Mouse (Mus musculus) neural tube, embryonic 12.5 days (tissue): ENCODE measurements at regions not wholly inside any gene's neighbourhood (a gene's known extent, or its start where the extent isn't known, plus 50 kb on each side); places are given as distances from the start of the nearest gene placed in this dataset.

Experiments used
- ATAC-seq: fragments of 200-750 bp; cut with Nextera tagmentation; 2 replicates; pipeline ENCODE4 v1.8.0; 2017; ENCODE audit warnings: low read depth, mild to moderate bottlenecking, moderate TSS enrichment, moderate library complexity; ENCODE audit not compliant: low FRiP score
- H3K27ac ChIP-seq: fragments of 300-500 bp; sonication (generic); 2 replicates; pipeline ENCODE4 v1.5.1; 2016
- H3K27me3 ChIP-seq: fragments of 300-500 bp; sonication (generic); replicated peaks from 2 replicates; pipeline ENCODE4 v1.6.1; 2016; ENCODE audit warnings: mild to moderate bottlenecking
- H3K36me3 ChIP-seq: fragments of 300-500 bp; sonication (generic); 2 replicates; pipeline ENCODE4 v1.6.1; 2016; ENCODE audit warnings: mild to moderate bottlenecking
- H3K4me1 ChIP-seq: fragments of 300-500 bp; sonication (generic); 2 replicates; pipeline ENCODE4 v1.6.1; 2016
- H3K4me2 ChIP-seq: fragments of 300-500 bp; sonication (generic); replicated peaks from 2 replicates; pipeline ENCODE4 v1.6.1; 2016; ENCODE audit warnings: mild to moderate bottlenecking
- H3K4me3 ChIP-seq: fragments of 300-500 bp; sonication (generic); 2 replicates; pipeline ENCODE4 v1.5.1; 2016
- H3K9ac ChIP-seq: fragments of 300-500 bp; sonication (generic); 2 replicates; pipeline ENCODE4 v1.6.1; 2016; ENCODE audit warnings: mild to moderate bottlenecking
- H3K9me3 ChIP-seq: fragments of 300-500 bp; sonication (generic); 2 replicates; pipeline ENCODE4 v1.6.1; 2016; ENCODE audit warnings: mild to moderate bottlenecking
- WGBS: fragments of 180-500 bp; shearing (Covaris S2); methylation state at CpG from one replicate; pipeline ENCODE4 v1.1.7; 2016; 5-methylcytosine and 5-hydroxymethylcytosine counted together

DNA sequence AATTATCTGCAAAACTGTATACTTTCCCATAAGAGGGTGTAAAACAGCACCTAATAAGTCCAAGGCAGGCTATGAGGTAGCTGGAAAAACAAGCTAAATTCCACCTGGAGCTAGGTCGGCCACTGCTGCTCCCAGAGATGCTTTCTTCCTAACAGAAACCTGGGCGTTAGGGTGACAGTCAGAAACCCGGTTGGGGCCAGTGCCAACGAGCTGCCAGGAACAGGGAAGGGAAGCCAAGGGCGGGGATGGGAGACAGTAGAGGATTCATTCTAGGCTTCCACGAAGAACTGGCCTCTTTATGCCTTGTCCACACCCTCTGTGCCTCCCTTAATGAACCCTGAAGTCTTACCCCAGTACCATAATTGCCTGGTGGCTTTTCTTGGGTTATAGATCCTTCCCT is 198.9 kb upstream of the Egln3 start:
- no peaks in the 10 kb centered on the region for H3K4me1 ChIP-seq
- H3K4me3 ChIP-seq = no peak overlapping the region
- WGBS = 84% methylated on average over 6 of the region's 6 CpGs
- H3K36me3 ChIP-seq = no peaks in the 10 kb centered on the region
- no peak overlapping the region for H3K27ac ChIP-seq
- no peak overlapping the region for H3K4me2 ChIP-seq
- ATAC-seq = no peak
- peaks cover 7% of the 10 kb centered on the region; the same call in 1 of the 2 replicates for H3K9me3 ChIP-seq
- H3K9ac ChIP-seq = no peak overlapping the region
- no peaks in the 10 kb centered on the region for H3K27me3 ChIP-seq

DNA sequence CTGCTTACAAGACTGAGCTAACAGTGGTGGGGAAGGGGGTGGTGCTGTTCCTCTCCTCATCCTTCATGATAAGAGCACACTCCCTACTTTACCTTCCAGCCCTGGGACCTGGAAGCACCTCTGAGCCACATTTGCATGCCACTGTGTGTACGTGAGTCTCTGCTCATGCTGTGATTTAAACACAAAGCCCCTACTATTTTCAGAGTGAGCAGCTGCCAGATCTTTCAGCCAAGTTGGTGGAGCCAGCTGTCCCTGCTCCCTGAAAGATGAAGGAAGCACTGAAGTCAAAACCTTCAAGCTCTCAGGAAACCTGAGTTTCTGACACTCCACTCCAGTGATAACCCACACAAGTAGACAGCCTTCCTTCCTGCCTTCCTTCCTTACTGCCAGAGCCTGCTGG is 198.0 kb upstream of the Egln3 start:
- no peaks in the 10 kb centered on the region for H3K27me3 ChIP-seq
- no peak overlapping the region for H3K4me3 ChIP-seq
- WGBS = 47% methylated on average over 1 of the region's 1 CpGs
- H3K4me2 ChIP-seq = no peak overlapping the region
- no peaks in the 10 kb centered on the region for H3K36me3 ChIP-seq
- H3K4me1 ChIP-seq = no peaks in the 10 kb centered on the region
- ATAC-seq = no peak
- no peak overlapping the region for H3K27ac ChIP-seq
- H3K9me3 ChIP-seq = peaks cover 7% of the 10 kb centered on the region; the same call in 1 of the 2 replicates
- no peak overlapping the region for H3K9ac ChIP-seq

DNA sequence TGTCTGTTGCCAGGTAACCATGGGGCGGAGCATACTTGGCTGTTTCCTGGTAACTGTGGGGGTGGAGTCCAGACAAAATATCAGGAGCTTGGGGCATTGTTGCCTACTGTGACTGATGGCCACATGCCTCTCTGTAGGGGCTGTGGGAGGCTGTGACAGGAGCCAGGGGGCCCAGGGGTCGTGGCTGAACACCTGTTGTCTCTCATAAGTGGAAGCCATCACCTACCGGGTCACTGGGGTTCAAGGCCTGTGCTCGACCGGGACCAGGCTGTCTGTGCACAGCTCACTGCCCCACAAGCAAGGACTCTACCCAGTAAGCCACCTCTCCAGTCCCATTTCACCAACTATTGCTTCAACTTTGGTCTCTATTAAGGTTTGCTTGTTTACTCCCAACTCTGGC is 196.4 kb upstream of the Egln3 start:
- Histone ChIP-seq H3K9ac (no peak overlapping the region), H3K4me1 (no peaks in the 10 kb centered on the region), H3K36me3 (no peaks in the 10 kb centered on the region), H3K4me2 (no peak overlapping the region), H3K9me3 (peaks cover 7% of the 10 kb centered on the region; the same call in 1 of the 2 replicates), H3K27ac (no peak overlapping the region), H3K4me3 (no peak overlapping the region), H3K27me3 (no peaks in the 10 kb centered on the region)
- WGBS = 80% methylated on average over 5 of the region's 5 CpGs
- no peak for ATAC-seq

DNA sequence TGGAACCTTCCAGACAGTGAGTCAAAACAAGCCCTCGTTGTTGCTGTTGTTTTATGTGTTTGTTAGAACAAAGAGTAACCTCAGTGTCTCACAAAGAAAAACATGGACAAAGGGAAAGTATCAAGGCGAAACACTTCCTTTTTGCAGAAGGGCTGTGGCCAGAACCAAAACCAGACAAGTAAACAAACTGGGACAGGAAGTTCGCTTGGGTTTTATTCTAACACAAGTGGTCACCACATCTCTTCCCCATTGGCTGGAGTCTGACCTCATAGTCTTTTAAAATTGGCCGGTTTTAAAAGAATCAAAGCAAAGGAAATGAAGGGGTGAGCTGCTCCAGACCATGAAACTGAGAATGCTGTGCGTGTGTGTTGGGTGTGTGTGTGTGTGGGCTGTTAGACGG is 194.4 kb upstream of the Egln3 start:
- no peaks in the 10 kb centered on the region for H3K27me3 ChIP-seq
- H3K9me3 ChIP-seq = no peaks in the 10 kb centered on the region; the same call in 1 of the 2 replicates
- no peak overlapping the region for H3K9ac ChIP-seq
- no peaks in the 10 kb centered on the region for H3K4me1 ChIP-seq
- no peak for ATAC-seq
- no peak overlapping the region for H3K4me2 ChIP-seq
- H3K4me3 ChIP-seq = no peak overlapping the region
- 81% methylated on average over 6 of the region's 6 CpGs for WGBS
- H3K27ac ChIP-seq = no peak overlapping the region
- H3K36me3 ChIP-seq = no peaks in the 10 kb centered on the region

DNA sequence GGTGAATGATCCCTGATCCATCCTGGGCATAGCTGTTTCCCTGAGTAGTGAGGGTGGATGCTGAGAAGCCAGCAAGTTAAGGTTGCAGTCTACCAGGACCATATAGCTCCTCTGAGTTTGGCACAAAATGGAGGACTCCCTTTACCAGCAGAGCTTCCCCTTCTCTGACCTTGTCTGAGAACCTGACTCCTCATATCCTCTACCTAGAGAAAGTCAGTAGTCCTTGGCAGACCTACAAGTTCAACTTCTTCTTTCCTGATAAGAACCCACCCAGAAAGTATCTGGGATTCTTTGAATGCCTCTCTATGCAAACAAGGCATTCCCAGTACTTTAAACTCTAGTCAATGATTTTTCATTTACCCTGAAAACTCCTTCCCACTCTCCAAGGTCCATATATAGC is 193.3 kb upstream of the Egln3 start:
- Histone ChIP-seq H3K27ac (no peak overlapping the region), H3K27me3 (no peaks in the 10 kb centered on the region), H3K9me3 (no peaks in the 10 kb centered on the region; the same call in 1 of the 2 replicates), H3K4me2 (no peak overlapping the region), H3K4me3 (no peak overlapping the region), H3K4me1 (no peaks in the 10 kb centered on the region), H3K9ac (no peak overlapping the region), H3K36me3 (no peaks in the 10 kb centered on the region)
- no peak for ATAC-seq

DNA sequence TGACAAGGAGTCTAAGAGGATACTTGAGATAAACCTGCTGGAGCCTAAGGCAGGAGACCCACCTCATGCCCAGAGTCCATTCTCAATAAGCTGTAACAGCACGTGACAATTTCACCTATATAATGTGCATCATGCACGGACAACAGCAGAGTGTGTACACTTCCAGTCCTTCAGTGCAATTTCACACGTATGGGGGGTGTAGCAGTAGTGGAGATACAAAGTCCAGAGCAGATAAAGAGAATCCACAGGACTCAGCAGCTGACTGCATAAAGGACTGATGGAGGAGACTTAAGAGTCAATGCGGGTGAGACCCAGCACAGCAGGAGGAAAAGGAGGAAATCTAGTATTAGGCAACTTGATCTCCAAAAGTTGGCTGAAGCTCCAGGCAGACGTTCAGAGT is 192.7 kb upstream of the Egln3 start:
- H3K4me2 ChIP-seq = no peak overlapping the region
- no peak for ATAC-seq
- 81% methylated on average over 5 of the region's 5 CpGs for WGBS
- H3K9ac ChIP-seq = no peak overlapping the region
- H3K4me3 ChIP-seq = no peak overlapping the region
- H3K4me1 ChIP-seq = no peaks in the 10 kb centered on the region
- H3K27me3 ChIP-seq = no peaks in the 10 kb centered on the region
- H3K9me3 ChIP-seq = no peaks in the 10 kb centered on the region; the same call in 1 of the 2 replicates
- no peak overlapping the region for H3K27ac ChIP-seq
- no peaks in the 10 kb centered on the region for H3K36me3 ChIP-seq

DNA sequence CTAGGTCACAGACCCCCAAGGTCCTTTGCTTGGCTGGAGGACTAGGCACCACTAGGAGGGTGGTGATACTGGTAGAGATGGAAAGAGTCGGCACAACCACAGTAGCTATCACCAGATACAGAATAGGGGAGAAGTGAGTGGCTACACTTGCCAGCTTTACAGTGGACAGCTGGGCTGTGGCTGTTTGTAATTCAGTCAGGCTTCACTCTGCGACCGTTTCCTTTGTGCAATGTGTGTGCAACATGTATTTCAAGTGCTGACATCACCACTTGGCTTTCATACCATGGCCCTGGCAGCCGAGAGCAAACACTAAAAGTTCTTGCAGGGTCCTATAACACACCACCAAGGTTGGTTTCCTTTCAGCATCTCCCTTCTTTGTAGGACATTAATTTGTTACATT is 181.7 kb upstream of the Egln3 start:
- 44% methylated on average over 4 of the region's 4 CpGs for WGBS
- H3K27ac ChIP-seq = no peak overlapping the region
- no peaks in the 10 kb centered on the region for H3K27me3 ChIP-seq
- H3K36me3 ChIP-seq = no peaks in the 10 kb centered on the region
- H3K4me1 ChIP-seq = no peaks in the 10 kb centered on the region
- no peaks in the 10 kb centered on the region for H3K9me3 ChIP-seq
- no peak overlapping the region for H3K9ac ChIP-seq
- no peak overlapping the region for H3K4me3 ChIP-seq
- no peak overlapping the region for H3K4me2 ChIP-seq
- ATAC-seq = no peak

DNA sequence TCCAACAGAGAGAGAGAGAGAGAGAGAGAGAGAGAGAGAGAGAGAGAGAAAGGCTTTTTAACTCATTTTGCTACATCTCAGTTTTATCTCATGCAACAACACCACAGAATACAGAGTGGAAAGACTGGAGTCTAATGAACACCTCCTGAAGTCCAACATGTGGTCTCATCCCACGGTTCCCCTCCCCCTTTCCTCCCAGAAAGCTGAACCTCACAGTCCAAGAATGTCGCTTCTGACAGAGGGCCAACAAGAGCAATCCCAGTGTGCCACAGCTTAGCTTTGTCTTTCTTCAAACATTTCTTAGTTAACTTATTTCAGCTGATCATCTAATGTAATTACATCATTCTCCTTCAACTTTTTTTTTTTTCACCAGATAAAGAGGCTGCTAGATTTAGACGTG is 180.5 kb upstream of the Egln3 start:
- WGBS = 70% methylated on average over 3 of the region's 3 CpGs
- H3K27ac ChIP-seq = no peak overlapping the region
- no peak overlapping the region for H3K9ac ChIP-seq
- no peaks in the 10 kb centered on the region for H3K9me3 ChIP-seq
- no peak for ATAC-seq
- H3K4me3 ChIP-seq = no peak overlapping the region
- H3K36me3 ChIP-seq = no peaks in the 10 kb centered on the region
- H3K27me3 ChIP-seq = no peaks in the 10 kb centered on the region
- no peaks in the 10 kb centered on the region for H3K4me1 ChIP-seq
- H3K4me2 ChIP-seq = no peak overlapping the region

DNA sequence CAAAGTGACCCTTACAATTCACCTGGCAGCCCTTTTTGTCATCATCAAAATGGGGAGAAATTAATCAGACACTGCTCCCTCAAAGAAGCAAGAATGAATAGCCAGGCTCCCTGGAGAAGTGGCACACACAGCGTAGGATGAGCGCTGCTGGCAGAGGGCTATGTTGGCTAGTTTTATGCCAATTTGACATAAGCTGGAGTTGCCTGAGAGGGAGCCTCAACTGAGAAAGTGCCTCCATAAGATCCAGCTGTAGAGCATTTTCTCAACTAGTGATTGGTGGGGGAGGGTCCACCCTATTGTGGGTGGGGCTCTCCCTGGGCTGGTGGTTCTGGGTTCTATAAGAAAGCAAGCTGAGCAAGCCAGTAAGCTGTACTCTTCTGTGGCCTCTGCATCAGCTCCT is 179.3 kb upstream of the Egln3 start:
- Histone ChIP-seq H3K4me3 (no peak overlapping the region), H3K27ac (no peak overlapping the region), H3K9ac (no peak overlapping the region), H3K4me1 (no peaks in the 10 kb centered on the region), H3K27me3 (no peaks in the 10 kb centered on the region), H3K36me3 (no peaks in the 10 kb centered on the region), H3K9me3 (no peaks in the 10 kb centered on the region), H3K4me2 (no peak overlapping the region)
- ATAC-seq = no peak
- WGBS = 95% methylated on average over 2 of the region's 2 CpGs

DNA sequence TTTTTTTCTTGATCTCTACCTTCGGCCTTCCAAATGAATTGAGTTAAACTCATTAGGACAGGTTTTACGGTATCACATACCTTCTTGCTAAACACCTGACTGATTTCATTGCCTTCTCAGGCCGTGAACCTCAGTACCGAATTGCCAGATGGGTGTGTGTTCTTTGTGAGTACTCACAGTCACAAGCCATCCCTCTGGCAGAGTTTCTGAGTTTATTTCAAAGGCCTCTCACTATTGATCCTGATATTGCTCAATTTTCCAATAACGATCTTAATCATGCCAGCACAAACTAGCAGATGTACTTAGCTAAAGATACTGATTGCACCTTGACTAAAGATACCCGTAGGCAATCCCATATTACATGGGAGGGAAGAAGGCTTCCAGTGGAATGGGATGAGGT is 178.4 kb upstream of the Egln3 start:
- 85% methylated on average over 6 of the region's 6 CpGs for WGBS
- no peak overlapping the region for H3K4me2 ChIP-seq
- no peaks in the 10 kb centered on the region for H3K27me3 ChIP-seq
- H3K4me3 ChIP-seq = no peak overlapping the region
- no peak overlapping the region for H3K27ac ChIP-seq
- H3K9me3 ChIP-seq = no peaks in the 10 kb centered on the region
- no peaks in the 10 kb centered on the region for H3K4me1 ChIP-seq
- no peak overlapping the region for H3K9ac ChIP-seq
- H3K36me3 ChIP-seq = no peaks in the 10 kb centered on the region
- no peak for ATAC-seq

DNA sequence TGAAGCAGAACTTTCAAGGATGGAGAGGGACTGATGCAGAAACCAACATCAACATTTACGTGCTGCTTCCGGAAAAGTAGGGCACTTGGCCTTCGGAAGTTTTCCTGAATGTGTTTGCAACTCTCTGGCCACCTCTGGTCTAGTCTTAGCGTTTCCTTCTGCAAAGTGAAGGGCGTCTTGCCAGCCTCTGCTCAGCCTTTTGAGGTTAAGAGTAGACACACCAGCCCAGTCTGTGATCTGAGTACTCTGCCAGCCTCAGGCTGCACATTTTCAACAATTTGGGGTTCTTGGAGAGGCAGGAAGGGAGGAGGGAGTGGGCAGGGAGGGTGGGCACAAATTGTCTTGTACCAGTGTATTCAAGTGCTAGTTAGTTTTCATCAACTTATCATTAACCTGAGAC is 176.7 kb upstream of the Egln3 start:
- WGBS = 92% methylated on average over 5 of the region's 5 CpGs
- ATAC-seq = no peak
- no peaks in the 10 kb centered on the region for H3K4me1 ChIP-seq

DNA sequence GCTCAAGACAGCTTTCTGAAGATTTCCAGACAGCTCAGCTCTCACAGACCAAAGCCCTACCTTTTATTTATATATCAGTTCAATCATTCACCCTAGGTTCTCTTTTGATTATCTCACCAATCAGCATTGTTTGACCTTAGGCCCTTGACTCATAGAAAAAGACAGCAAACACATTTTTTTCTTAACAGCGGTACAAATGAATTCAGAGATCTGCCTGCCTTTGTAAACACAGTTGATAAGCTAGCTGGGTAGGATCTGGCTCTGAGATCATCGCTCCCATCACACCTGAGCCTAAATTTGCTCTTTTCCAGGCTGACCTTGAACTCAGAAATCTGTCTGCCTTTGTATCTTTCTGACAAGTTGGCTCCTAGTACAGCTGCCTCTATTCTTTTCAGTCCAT is 174.9 kb upstream of the Egln3 start:
- no peak for ATAC-seq
- no peaks in the 10 kb centered on the region for H3K27me3 ChIP-seq
- no peak overlapping the region for H3K4me3 ChIP-seq
- H3K4me2 ChIP-seq = no peak overlapping the region
- H3K36me3 ChIP-seq = no peaks in the 10 kb centered on the region
- H3K9ac ChIP-seq = no peak overlapping the region
- no peaks in the 10 kb centered on the region for H3K9me3 ChIP-seq
- H3K4me1 ChIP-seq = no peaks in the 10 kb centered on the region
- H3K27ac ChIP-seq = no peak overlapping the region
- 96% methylated on average over 2 of the region's 2 CpGs for WGBS

More for the DNA sequence above, 176.7 kb upstream of the Egln3 start:
- no peak overlapping the region for H3K27ac ChIP-seq
- H3K9ac ChIP-seq = no peak overlapping the region
- no peak overlapping the region for H3K4me2 ChIP-seq
- H3K36me3 ChIP-seq = no peaks in the 10 kb centered on the region
- no peaks in the 10 kb centered on the region for H3K9me3 ChIP-seq
- H3K4me3 ChIP-seq = no peak overlapping the region
- H3K27me3 ChIP-seq = no peaks in the 10 kb centered on the region

DNA sequence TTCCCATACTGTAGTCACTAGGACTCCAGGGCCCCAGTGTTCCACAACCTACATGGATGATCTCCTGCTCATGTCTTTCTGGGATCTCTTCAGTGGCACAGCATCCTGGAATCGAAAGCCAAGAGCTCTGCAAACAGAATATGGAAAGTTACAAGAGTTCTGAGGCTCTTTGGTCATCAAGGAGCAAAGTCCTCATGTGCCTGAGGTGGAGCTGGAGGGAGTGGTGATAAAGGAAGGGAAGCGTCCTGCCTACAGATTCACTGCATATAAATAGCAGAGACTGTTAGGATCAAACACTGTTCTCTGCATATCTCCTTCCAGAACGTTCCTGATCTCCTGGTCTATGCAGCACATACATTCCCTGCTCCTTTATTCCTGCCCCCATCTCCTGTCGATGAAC is 170.4 kb upstream of the Egln3 start:
- H3K36me3 ChIP-seq = no peaks in the 10 kb centered on the region
- no peaks in the 10 kb centered on the region for H3K4me1 ChIP-seq
- WGBS = 76% methylated on average over 4 of the region's 4 CpGs
- H3K27me3 ChIP-seq = no peaks in the 10 kb centered on the region
- no peak overlapping the region for H3K4me2 ChIP-seq
- H3K9me3 ChIP-seq = no peaks in the 10 kb centered on the region
- ATAC-seq = no peak
- H3K4me3 ChIP-seq = no peak overlapping the region
- no peak overlapping the region for H3K9ac ChIP-seq
- H3K27ac ChIP-seq = no peak overlapping the region

DNA sequence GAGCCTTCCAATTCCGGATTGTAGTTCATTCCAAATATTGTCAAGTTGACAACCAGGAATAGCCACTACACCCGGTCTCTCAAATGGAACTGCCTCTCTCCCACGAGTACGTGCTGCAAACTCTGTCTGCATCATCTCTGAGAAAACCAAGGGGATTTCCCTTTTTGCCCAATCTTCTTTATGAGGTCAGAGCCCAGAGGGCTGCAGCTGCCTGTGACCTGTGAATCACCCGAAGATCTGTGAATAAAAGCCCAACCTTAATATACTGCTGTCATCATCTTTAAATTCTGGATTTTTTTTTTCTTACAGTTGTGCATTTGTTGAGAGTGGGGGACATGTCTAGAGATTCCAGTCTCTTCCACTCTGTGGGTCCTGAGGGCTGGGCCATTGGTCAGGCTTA is 165.6 kb upstream of the Egln3 start:
- WGBS = 84% methylated on average over 5 of the region's 5 CpGs
- H3K9me3 ChIP-seq = no peaks in the 10 kb centered on the region
- H3K4me2 ChIP-seq = no peak overlapping the region
- no peaks in the 10 kb centered on the region for H3K36me3 ChIP-seq
- H3K9ac ChIP-seq = no peak overlapping the region
- H3K27ac ChIP-seq = no peak overlapping the region
- no peak overlapping the region for H3K4me3 ChIP-seq
- no peak for ATAC-seq
- no peaks in the 10 kb centered on the region for H3K27me3 ChIP-seq
- H3K4me1 ChIP-seq = no peaks in the 10 kb centered on the region
